Mouse (Mus musculus): ENCODE data around the gene Zmym3.

The Zmym3 gene

GRCm38 (mm10) chrX:101420700-101421095, at the start of gene Zmym3:
TSS of gene Zmym3 (minus strand) at chrX:101420849.
- CTCF ChIA-PET: interaction anchor here (0.5 kb wide), 1 partner anchor 290 kb away, joined by 3 read pairs; no protein-coding TSS in a partner anchor

DNA sequence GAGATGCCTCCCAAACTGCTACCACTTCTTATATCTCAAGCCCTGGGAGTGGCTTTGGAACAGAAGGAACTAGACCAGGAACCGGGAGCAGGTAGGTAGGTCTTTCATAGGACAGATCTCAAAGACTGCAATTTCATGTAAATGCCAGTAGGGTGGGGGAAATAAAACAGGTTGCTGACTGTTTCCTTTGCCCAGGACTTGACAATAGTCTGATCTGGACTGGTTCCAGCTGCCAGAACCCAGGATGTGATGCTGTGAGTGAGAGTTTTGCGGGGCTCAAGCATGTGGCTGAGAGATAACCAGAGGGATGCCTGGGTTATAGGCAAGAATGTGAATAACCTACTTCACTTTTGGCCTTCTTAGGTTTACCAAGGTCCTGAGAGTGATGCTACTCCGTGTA, 30.9 kb upstream of the Zmym3 start:
- CTCF ChIA-PET: no interaction called here

GRCm38 (mm10) chrX:101451147-101451546, 30.5 kb upstream of the Zmym3 start:
- CTCF ChIA-PET: no interaction called here

DNA sequence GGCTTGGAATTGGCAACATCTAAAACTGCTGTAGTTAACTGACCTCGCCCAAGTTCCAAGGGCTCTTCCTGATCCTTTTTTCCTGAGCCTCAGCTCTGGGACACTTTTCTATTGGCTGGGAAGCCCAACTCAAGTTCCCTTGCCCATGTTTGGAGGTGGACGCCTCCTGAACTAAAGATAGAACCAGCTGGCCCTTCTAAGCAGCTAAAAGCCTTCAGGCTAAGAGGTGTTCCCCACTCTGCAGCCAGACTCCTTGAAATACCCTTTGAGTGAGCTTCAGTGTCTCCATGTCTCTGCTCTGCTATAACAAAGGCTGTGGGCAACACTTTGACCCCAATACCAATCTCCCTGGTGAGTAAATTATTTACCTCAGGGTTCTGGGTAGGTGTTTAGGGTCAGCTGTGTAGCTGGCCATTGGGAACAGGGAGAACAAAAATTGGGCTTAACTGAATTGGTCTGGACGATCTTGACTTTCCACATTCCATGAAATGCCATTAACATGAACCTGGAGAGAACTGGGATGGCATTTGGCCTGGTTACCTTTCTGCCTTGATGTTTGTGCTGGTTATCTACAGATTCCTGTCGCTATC, 28.3 kb upstream of the Zmym3 start, which contains the start of gene Itgb1bp2:
Gene Itgb1bp2 (plus strand): TSS at position 203 of the 590 bp plus-strand sequence.
- CTCF ChIA-PET: no interaction called here

GRCm38 (mm10) chrX:101429976-101430375, 9.3 kb upstream of the Zmym3 start:
- CTCF ChIA-PET: interaction anchor here (0.6 kb wide), 1 partner anchor 274 kb away, joined by 3 read pairs; no protein-coding TSS in a partner anchor

GRCm38 (mm10) chrX:101429142-101429949, 8.7 kb upstream of the Zmym3 start, which contains the start of gene Nono:
TSS of gene Nono (plus strand) at chrX:101429318.
- CTCF ChIA-PET: interaction anchor here (0.6 kb wide), 1 partner anchor 274 kb away, joined by 3 read pairs; no protein-coding TSS in a partner anchor

DNA sequence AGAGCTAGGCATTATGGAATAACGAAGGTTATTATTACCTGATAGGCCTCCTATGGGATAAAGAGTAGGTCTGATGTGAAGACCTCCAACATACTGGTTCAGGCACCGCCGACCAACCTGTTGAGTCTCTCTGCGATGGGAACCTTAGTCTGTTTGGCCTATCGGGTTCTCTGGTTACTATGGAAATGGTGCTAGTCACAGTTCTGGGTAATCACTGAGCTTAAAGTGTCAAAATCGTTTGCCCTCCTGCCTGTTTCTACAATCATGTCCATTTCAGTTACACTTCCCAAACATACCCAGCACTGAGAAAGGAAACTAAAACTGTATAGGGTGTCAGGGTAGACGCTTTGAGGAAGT, 8.1 kb upstream of the Zmym3 start:
- CTCF ChIA-PET: no interaction called here

- CTCF ChIA-PET: no interaction called here
These were observed 7.1 kb upstream of the Zmym3 start for GRCm38 (mm10) chrX:101427774-101428173.

DNA sequence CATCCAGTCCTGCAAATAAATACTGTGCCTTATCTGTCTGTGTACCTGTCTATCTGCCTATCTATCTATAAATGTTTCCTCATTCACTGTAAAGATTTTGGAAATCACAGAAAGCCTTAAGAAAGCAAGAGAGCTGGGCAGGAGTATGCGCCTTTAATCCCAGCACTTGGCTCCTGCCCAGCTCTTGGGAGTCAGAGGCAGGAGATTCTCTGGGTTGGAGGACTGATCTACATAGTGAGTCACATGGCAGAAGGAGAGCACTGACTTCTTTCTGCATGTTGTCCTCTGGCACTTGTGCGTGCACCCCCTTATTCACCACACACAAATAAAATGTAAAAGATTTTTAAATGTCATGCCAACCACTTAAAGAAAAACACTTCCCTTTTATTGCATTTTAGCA, 2.8 kb upstream of the Zmym3 start:
- CTCF ChIA-PET: interaction anchor here (0.6 kb wide), 1 partner anchor 8 kb away, joined by 9 read pairs; no protein-coding TSS in a partner anchor

- CTCF ChIA-PET: interaction anchor here (0.5 kb wide), 1 partner anchor 289 kb away, joined by 3 read pairs; no protein-coding TSS in a partner anchor
These were observed 637 bp downstream of the Zmym3 start for GRCm38 (mm10) chrX:101419725-101420699.

DNA sequence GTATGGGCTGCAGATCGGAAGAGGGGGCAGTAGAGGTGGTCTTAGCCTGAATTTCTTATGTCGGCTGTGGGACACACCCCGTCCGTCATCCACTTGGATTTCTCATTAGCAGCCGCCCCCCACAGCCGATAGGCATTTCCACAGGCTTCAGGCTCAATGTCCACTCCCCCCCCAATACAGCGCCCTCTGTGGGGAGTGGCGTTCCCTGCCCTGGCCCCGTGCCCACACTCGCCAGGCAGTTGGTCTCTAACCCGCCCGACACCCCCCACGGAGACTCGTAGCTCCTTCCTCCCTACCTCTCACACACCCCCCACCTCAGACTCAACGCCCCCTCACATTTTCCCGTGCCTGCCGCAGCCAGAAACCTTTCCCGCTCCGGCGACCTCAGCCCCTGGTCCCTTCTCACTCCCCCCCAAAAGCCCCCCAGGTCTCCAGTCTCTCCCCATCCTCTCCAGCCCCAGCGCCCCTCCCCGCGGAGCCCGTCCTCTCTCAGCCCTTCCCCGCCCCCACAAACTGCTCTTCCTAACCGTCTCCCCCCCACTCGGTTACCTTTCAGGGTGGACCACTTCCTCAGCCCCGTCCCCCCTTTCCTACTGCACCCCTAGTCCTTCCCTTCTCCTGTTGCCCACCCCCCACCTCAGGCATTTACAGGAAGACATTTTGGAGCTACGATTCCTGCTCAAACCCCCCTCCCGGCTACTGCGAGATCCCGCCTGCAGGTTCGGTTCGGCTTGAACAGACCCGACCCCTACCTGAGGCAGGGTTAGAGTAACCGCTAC, 1.5 kb downstream of the Zmym3 start:
- CTCF ChIA-PET: no interaction called here

- CTCF ChIA-PET: no interaction called here
These were observed 24.2 kb downstream of the Zmym3 start for GRCm38 (mm10) chrX:101396459-101396858.

DNA sequence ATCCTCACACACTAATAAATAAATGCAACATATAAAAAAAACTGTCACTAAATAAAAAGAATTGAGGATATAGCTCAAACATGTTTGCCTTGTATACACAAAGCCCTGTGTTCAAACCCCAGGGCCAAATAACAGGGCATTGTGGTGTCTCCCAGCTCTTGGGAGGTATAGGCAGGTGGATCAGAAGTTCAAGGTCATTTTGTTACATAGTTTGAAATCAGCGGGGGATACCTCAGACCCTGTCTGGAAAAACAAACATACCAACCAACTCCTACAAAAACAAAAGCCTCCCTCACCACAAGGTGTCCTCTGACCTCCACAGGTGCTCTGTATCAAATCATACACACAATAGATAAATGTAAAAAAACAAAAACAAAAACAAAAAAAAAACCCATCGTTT, 26.3 kb downstream of the Zmym3 start:
- CTCF ChIA-PET: no interaction called here

DNA sequence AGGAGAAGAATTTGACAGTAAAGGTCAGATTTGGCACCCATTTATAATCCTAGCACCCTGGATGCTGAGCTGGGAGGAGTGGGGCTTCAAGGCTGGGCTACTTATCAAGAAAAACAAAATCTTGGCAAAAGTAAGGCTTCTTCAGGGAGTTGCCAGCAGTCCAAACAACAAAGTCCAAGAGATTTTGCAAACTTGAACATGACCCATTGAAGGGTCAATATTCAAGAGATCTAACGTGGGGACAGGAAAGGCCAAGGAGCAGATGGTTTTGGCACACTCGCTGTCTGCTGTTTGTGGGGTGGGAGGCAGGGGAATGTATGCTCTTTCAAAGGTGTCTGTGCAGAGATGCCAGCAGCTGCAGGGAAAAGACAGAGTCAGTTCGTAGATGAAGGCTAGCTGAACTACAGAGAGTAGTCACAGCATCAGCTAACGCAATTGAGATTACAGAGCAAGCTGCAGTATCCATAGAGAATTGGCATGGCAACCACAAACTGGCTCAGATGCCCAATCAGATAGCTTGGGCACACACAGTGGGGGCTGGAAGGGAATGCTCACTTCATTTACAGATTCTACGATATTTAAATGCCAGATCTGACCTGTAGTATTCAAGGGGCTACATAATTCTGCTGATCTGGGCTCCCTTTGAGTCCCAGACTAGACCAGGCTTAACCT, 31.6 kb downstream of the Zmym3 start:
- CTCF ChIA-PET: no interaction called here

DNA sequence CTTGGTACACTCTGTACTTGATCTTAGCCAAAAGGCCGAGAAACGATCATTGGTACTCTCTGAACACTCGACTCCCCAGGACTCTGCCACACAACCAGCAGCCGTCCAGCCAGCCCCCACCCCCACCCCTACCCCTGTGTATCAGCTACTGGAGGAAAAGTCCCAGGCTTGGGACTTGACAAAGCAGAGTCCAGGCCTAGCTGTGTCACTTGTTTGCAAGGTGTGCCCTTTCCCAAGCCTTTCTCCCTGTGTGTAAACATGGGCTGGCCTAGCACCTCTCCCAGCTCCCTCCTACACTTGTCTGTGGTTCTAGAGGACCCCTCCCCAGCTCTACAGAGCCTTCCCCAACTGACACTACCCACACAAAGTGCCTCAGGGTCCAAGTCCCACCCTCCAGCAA, 34.4 kb downstream of the Zmym3 start:
- CTCF ChIA-PET: no interaction called here

DNA sequence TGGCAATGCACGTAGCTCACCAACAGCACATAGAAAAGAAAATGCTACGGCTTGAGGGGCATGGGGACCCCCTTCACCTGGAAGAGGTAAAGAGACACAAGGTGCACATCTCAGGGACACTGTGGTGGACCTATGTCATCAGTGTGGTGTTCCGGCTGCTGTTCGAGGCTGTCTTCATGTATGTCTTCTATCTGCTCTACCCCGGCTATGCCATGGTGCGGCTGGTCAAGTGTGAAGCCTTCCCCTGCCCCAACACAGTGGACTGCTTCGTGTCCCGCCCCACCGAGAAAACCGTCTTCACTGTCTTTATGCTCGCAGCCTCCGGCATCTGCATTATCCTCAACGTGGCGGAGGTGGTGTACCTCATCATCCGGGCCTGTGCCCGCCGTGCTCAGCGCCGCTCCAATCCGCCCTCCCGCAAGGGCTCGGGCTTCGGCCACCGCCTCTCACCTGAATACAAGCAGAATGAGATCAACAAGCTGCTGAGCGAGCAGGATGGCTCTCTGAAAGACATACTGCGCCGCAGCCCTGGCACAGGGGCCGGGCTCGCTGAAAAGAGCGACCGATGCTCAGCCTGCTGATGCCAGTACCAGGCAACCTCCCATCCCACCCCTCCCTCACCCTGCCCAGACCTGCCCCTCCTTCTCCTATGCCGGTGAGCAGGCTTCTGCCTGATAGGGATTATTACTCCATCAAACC, 36.1 kb downstream of the Zmym3 start:
- CTCF ChIA-PET: no interaction called here

DNA sequence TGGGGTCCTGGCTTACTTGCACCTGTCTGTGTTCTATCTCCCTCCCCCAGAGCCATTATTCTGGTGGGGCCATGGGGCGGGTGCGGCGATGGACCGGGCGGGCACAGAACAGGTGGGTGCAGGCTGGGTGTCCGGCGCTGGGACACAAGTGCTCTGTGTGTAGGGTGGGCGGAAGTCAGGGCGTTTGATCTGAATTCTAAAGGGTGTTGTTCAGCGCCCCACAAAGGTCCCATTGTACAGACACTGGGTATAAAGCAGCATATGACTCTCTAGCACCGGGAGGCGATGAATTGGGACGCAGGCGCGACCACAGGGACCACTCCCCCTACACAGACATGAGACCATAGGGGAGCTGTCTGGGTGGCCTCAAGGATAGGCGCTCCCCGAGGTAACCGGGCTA, 37.2 kb downstream of the Zmym3 start:
- CTCF ChIA-PET: no interaction called here

DNA sequence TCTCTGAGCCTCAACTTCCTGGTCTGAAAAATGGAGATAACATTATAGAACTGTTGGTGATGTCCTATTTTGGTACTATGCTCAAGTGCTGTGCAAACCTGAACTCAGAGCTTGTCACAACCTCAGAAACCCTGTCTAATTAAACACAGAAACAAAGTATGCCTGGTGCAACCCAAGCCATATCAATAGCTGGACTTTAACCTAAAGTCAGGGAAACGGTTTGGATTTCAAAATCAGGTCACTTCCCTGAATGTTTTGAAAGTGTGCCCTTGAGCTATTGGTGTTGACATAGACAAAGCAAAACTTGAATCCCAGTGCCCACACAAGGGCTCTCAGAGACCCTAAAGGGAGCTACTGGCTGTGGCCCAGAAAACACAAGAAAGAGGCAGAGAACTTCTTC, 40.9 kb downstream of the Zmym3 start:
- CTCF ChIA-PET: no interaction called here

- CTCF ChIA-PET: no interaction called here
These were observed 43.6 kb downstream of the Zmym3 start for GRCm38 (mm10) chrX:101377076-101377475.
